Mouse (Mus musculus): ENCODE results near the gene Spag9. TPM values are rescaled to one million over a fixed set of nuclear protein-coding genes. Genes with fewer than 3 reads are reported as not detected.
"Not testable (repeated sequence)": the region's sequence is repeated elsewhere in the genome, so short reads cannot be mapped to it uniquely, and the experiment has no call there.

The Spag9 gene
- polyA plus RNA-seq, 1 experiment from 2014 or later, result 119 TPM

DNA sequence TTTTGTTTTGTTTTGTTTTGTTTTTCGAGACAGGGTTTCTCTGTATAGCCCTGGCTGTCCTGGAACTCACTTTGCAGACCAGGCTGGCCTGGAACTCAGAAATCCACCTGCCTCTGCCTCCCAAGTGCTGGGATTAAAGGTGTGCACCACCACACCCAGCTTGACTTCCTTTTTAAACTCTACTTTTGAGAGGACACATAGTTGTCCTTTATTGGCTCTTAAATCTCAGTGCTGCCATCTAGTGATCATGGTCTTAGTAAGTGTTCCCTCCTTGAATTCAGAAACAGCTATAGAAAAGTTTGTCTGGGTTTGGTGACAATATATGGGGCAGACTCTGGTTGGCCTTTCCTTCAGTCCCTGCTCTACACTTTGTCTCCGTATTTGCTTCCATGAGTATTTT is 91.1 kb downstream of the Spag9 start:
- not testable (repeated sequence) for H3K27me3 ChIP-seq; H3K27ac ChIP-seq; H3K4me3 ChIP-seq; H3K9me3 ChIP-seq (replicated peaks); H3K4me2 ChIP-seq (replicated peaks); H3K4me1 ChIP-seq; ATAC-seq (ENCODE audit: low FRiP score); H3K9ac ChIP-seq
- 93% methylated on average over 2 of the region's 2 CpGs for whole genome bisulfite sequencing
- H3K36me3 ChIP-seq, result peaks cover 69% of the 10 kb centered on the region

DNA sequence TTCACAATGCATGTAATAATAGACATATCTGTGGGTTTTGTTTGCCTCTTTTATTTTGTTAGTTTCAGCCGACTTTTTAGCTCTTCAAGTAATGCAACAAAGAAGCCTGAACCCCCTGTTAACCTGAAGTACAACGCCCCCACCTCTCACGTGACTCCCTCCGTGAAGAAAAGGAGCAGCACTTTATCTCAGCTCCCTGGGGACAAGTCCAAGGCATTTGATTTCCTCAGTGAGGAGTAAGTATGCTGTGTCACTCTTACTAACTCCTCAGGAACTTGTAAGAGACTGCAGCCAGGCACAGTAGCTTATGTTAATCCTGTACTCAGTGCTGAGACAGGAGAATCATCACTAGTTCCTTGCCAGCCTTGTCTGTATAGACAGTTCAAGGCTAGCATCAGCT is 94.6 kb downstream of the Spag9 start:
- no peak for ATAC-seq (ENCODE audit: low FRiP score)
- Histone ChIP-seq H3K9me3 (replicated peaks) (no peaks in the 10 kb centered on the region), H3K4me2 (replicated peaks) (no peak overlapping the region), H3K9ac (no peak overlapping the region), H3K27me3 (no peaks in the 10 kb centered on the region), H3K4me1 (no peaks in the 10 kb centered on the region), H3K27ac (no peak overlapping the region), H3K4me3 (no peak overlapping the region), H3K36me3 (peaks cover 70% of the 10 kb centered on the region)
- WGBS, result 86% methylated on average over 4 of the region's 4 CpGs

DNA sequence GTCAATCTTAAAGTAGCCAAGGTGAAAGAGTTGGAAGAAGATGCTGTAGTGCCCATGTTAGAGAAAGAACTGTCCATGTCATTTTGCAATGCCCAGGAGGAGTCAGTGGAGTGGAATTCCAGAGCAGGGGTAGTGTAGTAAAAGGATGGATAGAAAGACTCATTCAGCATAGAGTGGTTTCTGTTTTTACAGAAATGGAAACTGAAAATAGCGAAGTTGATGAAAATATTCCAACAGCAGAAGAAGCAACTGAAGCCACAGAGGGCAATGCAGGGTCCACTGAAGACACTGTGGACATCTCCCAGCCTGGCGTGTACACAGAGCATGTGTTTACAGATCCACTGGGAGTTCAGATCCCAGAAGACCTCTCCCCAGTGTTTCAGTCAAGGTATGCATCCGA is 101.6 kb downstream of the Spag9 start:
- no peak for ATAC-seq (ENCODE audit: low FRiP score)
- WGBS, result 91% methylated on average over 3 of the region's 3 CpGs
- Histone ChIP-seq H3K9ac (no peak overlapping the region), H3K9me3 (replicated peaks) (no peaks in the 10 kb centered on the region), H3K27ac (no peak overlapping the region), H3K4me1 (no peaks in the 10 kb centered on the region), H3K4me2 (replicated peaks) (no peak overlapping the region), H3K4me3 (no peak overlapping the region), H3K27me3 (no peaks in the 10 kb centered on the region), H3K36me3 (peaks cover 76% of the 10 kb centered on the region)

DNA sequence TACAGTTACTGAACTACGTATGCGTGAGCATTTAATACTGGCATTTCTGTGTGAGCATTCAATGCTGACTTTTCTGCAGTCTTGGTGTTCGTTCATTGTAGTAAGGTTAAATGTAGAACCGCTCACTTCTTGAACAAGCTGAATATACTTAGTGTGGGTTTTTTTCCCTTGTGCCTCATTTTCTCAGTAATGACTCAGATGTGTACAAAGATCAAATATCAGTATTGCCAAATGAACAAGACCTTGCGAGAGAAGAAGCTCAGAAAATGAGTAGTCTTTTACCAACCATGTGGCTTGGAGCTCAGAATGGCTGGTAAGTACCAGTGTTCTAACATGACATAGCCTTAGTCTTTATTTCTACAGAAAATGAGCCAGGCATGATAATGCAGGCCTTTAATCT is 102.9 kb downstream of the Spag9 start:
- Histone ChIP-seq H3K4me3 (no peak overlapping the region), H3K9ac (no peak overlapping the region), H3K4me1 (no peaks in the 10 kb centered on the region), H3K36me3 (peaks cover 74% of the 10 kb centered on the region), H3K27ac (no peak overlapping the region), H3K27me3 (no peaks in the 10 kb centered on the region), H3K9me3 (replicated peaks) (no peaks in the 10 kb centered on the region), H3K4me2 (replicated peaks) (no peak overlapping the region)
- no peak for ATAC-seq (ENCODE audit: low FRiP score)
- 97% methylated on average over 5 of the region's 5 CpGs for WGBS

DNA sequence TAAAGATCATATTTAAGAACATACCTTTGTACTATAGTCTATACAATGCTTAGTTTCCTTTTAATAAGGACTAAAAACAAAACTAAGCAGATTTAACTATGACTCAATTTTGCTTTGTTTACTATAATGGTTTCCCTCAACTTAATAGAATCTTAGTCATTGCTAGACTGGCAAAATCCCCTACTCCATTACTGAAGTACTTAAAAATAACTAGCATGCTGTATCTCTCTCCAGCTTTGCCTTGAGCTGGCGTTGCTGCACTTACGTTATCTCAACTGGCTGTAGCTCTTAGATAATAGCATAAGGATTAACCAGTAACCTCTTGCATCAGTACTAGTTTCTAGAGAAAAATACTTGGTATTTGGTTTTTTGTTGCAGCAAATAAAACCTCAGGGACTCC is 117.9 kb downstream of the Spag9 start:
- 89% methylated on average over 2 of the region's 2 CpGs for WGBS
- Histone ChIP-seq H3K9me3 (replicated peaks) (no peaks in the 10 kb centered on the region), H3K4me1 (no peaks in the 10 kb centered on the region), H3K27me3 (no peaks in the 10 kb centered on the region), H3K4me3 (no peak overlapping the region), H3K27ac (no peak overlapping the region), H3K36me3 (peaks cover 70% of the 10 kb centered on the region), H3K4me2 (replicated peaks) (no peak overlapping the region), H3K9ac (no peak overlapping the region)
- no peak for ATAC-seq (ENCODE audit: low FRiP score)

DNA sequence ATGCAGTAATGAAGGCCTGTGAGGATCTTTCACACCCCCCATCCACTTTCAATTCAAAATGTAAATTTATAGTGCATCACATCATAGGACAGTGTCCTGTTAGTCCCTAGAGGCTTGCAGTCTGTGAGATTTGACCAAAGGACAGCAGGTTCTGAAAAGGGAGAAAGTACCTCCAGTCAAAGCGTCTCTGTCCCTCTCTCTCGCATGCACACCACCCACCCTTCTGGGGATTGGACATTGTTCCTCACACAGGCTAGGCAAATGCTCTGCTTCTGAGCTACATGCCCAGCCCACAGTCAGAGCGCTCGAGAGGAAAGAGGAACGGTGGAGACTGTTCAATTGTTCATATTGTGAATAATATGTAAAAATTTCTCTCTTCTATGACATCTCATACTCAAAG is 119.5 kb downstream of the Spag9 start:
- H3K27me3 ChIP-seq, result no peaks in the 10 kb centered on the region
- 93% methylated on average over 5 of the region's 5 CpGs for WGBS

DNA sequence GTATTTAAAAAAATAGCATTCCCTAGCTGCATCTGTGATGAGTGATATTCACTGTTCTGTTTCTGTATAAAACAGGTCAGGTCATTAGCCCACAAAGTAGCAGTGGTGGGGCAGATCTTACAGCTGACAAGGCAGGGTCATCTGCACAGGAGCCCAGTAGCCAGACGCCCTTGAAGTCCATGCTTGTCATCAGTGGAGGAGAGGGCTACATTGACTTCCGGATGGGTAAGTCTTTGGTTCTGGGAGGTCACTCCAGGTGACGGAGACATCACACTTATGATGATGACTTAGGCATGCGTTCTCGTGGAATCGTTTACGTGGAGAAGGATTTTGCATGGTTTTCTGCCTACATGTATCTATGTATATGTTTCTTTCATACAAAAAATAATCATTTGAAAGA is 120.8 kb downstream of the Spag9 start:
- Histone ChIP-seq H3K4me1 (no peaks in the 10 kb centered on the region), H3K9me3 (replicated peaks) (no peaks in the 10 kb centered on the region), H3K36me3 (peaks cover 79% of the 10 kb centered on the region), H3K27me3 (no peaks in the 10 kb centered on the region), H3K27ac (no peak overlapping the region), H3K9ac (no peak overlapping the region), H3K4me3 (no peak overlapping the region), H3K4me2 (replicated peaks) (no peak overlapping the region)
- no peak for ATAC-seq (ENCODE audit: low FRiP score)
- WGBS, result 98% methylated on average over 7 of the region's 7 CpGs

More for the DNA sequence above, 119.5 kb downstream of the Spag9 start:
- H3K4me1 ChIP-seq, result no peaks in the 10 kb centered on the region
- no peak overlapping the region for H3K9ac ChIP-seq
- no peak overlapping the region for H3K4me3 ChIP-seq
- no peak overlapping the region for H3K27ac ChIP-seq
- no peak for ATAC-seq (ENCODE audit: low FRiP score)
- H3K36me3 ChIP-seq, result peaks cover 71% of the 10 kb centered on the region
- H3K9me3 ChIP-seq (replicated peaks), result no peaks in the 10 kb centered on the region
- H3K4me2 ChIP-seq (replicated peaks), result no peak overlapping the region

DNA sequence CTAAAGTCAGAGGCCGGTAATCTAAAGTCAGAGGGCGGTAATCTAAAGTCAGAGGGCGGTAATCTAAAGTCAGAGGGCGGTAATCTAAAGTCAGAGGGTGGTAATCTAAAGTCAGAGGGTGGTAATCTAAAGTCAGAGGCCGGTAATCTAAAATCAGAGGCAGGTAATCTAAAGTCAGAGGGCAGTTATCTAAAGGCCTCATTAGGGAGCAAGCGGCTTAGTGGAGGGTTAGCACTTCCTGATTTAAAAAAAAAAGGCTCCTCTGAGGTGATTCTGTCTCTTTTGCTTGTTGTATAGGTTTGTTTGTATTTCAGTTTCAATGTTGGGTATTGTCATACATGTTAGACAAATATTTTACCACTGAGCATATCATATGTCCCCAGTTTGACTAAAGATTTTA is 121.9 kb downstream of the Spag9 start:
- H3K9me3 ChIP-seq (replicated peaks), result no peaks in the 10 kb centered on the region
- peaks cover 80% of the 10 kb centered on the region for H3K36me3 ChIP-seq
- H3K9ac ChIP-seq, result no peak overlapping the region
- H3K27me3 ChIP-seq, result no peaks in the 10 kb centered on the region
- H3K27ac ChIP-seq, result no peak overlapping the region
- WGBS, result 95% methylated on average over 6 of the region's 6 CpGs
- H3K4me2 ChIP-seq (replicated peaks), result no peak overlapping the region
- no peak overlapping the region for H3K4me3 ChIP-seq
- ATAC-seq (ENCODE audit: low FRiP score), result no peak
- no peaks in the 10 kb centered on the region for H3K4me1 ChIP-seq

DNA sequence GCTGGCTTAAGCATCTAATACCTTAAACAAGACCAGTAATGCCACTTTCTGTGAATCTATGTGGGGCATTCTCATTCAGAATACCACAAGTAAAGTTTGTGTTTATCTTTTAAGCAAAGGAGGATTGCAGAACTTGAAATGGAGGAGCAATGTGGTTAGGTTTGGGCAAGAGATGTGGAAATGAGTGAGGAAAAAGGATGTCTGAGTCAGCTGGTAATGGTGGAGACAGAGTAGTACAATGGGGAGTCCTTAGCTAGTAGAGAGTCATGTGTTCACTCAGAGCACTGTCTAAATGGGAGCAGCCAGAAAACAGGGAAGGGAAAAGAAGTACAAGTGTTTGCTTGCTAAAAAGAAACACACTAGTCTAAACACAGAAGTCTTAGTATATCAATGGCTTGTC is 122.7 kb downstream of the Spag9 start:
- H3K9me3 ChIP-seq (replicated peaks), result no peaks in the 10 kb centered on the region
- no peak overlapping the region for H3K4me2 ChIP-seq (replicated peaks)
- H3K9ac ChIP-seq, result no peak overlapping the region
- H3K4me1 ChIP-seq, result no peaks in the 10 kb centered on the region
- H3K27me3 ChIP-seq, result no peaks in the 10 kb centered on the region
- ATAC-seq (ENCODE audit: low FRiP score), result no peak
- no peak overlapping the region for H3K4me3 ChIP-seq
- peaks cover 80% of the 10 kb centered on the region for H3K36me3 ChIP-seq
- no peak overlapping the region for H3K27ac ChIP-seq

DNA sequence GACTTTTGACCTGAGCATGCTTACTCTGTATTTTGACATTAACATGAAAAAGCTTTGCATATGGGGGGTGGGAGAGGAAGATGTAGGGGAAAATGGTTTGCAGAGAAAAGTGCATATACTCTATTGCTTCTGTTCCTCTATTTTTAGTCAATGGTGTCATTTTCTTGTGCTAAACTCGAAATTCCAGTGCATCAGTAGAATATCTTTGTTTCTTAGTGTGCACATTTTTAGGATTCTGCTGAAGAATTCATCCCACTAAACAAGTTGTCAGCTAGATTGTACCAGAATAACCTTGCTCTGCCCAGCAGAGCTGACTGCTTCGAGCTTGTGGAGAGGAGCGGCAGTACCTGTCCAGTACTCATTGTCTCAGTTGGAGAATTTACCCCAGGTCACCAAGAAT is 124.8 kb downstream of the Spag9 start:
- peaks cover 75% of the 10 kb centered on the region for H3K36me3 ChIP-seq
- no peak overlapping the region for H3K4me2 ChIP-seq (replicated peaks)
- no peak overlapping the region for H3K9ac ChIP-seq
- no peak for ATAC-seq (ENCODE audit: low FRiP score)
- H3K27ac ChIP-seq, result no peak overlapping the region
- H3K9me3 ChIP-seq (replicated peaks), result no peaks in the 10 kb centered on the region
- no peaks in the 10 kb centered on the region for H3K27me3 ChIP-seq
- H3K4me1 ChIP-seq, result no peaks in the 10 kb centered on the region
- 93% methylated on average over 3 of the region's 3 CpGs for WGBS
- no peak overlapping the region for H3K4me3 ChIP-seq

DNA sequence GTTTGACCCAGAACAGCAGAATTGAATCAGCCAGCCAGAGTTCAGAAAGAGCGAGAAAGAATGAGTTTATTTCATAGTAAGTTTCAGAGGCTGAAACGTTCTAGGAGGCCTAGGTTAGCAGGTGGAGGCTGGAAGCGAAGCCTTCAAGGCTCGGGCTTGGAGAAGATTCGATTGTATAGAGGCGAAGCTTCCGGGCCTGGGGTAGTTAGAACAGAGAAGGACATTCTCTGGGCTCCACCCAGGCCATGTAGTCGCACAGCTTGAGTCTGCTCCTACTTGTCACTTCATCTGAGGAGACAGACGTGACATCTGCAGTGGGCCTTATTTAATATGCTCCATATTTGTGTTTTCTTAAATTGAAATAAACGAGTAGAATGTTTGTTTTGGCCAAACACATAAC is 125.6 kb downstream of the Spag9 start:
- Histone ChIP-seq H3K27me3 (no peaks in the 10 kb centered on the region), H3K36me3 (peaks cover 67% of the 10 kb centered on the region), H3K4me2 (replicated peaks) (no peak overlapping the region), H3K9ac (no peak overlapping the region), H3K27ac (no peak overlapping the region), H3K4me1 (no peaks in the 10 kb centered on the region), H3K4me3 (no peak overlapping the region), H3K9me3 (replicated peaks) (no peaks in the 10 kb centered on the region)
- no peak for ATAC-seq (ENCODE audit: low FRiP score)
- 90% methylated on average over 10 of the region's 10 CpGs for WGBS

DNA sequence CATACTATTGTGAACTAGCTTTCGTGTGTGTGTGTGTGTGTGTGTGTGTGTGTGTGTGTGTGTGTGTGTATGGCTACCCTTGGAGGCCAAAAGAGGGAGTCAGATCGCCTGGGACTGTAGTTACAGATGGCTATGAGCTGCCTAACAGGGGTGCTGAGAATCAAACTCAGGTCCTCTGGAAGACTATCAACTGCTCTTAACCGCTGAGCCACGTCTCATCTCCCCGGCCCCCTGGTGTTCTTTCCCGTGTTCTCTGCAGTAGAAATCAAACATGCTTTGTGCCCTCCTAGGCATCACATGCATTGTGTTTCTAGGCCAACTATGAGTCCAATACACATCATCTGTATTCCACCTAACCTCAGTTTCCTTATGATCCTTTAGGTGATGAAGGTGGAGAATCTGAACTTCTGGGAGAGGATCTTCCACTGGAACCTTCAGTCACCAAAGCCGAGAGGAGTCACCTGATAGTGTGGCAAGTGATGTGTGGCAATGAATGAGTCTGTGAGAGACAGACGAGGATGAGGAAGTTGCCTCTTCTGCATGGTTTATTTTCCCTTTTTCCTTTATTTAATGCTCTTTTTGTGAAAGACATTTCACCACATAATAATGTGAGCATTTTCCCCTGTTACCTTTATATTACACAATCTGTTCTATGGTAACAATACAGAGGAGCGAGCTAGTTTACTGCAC is 126.6 kb downstream of the Spag9 start:
- H3K9ac ChIP-seq, result no peak overlapping the region
- H3K9me3 ChIP-seq (replicated peaks), result no peaks in the 10 kb centered on the region
- H3K4me2 ChIP-seq (replicated peaks), result no peak overlapping the region
- ATAC-seq (ENCODE audit: low FRiP score), result no peak
- H3K4me1 ChIP-seq, result no peaks in the 10 kb centered on the region
- WGBS, result 93% methylated on average over 9 of the region's 9 CpGs
- no peak overlapping the region for H3K27ac ChIP-seq
- peaks cover 65% of the 10 kb centered on the region for H3K36me3 ChIP-seq
- H3K27me3 ChIP-seq, result no peaks in the 10 kb centered on the region
- H3K4me3 ChIP-seq, result no peak overlapping the region

DNA sequence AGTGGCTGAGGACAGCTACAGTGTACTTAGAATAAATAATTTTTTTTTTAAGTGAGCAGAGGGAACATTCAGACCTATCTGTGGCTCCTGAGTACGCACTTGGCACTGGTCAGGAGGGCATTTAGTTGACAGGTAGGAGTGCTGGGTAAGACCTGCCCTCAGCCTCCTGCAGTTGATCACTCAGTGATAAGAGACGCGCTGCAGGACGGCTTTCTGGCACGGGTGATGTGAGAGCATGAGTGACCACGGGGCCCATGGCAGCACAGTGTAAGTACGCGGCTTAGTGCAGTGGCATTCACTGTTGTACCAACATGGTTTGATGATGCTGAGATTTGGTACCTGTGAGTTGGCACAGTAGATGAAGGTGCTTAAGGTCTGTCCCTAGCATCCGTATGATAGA is 130.8 kb downstream of the Spag9 start:
- peaks cover 8% of the 10 kb centered on the region for H3K4me1 ChIP-seq
- H3K9ac ChIP-seq, result no peak overlapping the region
- no peaks in the 10 kb centered on the region for H3K27me3 ChIP-seq
- H3K27ac ChIP-seq, result no peak overlapping the region
- H3K9me3 ChIP-seq (replicated peaks), result no peaks in the 10 kb centered on the region
- no peak for ATAC-seq (ENCODE audit: low FRiP score)
- peaks cover 35% of the 10 kb centered on the region for H3K36me3 ChIP-seq
- H3K4me2 ChIP-seq (replicated peaks), result no peak overlapping the region
- WGBS, result 95% methylated on average over 9 of the region's 9 CpGs
- H3K4me3 ChIP-seq, result no peak overlapping the region

Data from hindbrain, embryonic 12.5 days (tissue).